Mouse (Mus musculus): ENCODE measurements around the gene Plcg2.

Plcg2 gene

GRCm38 (mm10) chr8:117604101-117604500 lies 106.0 kb downstream of the Plcg2 start:
- H3K27me3 ChIP-seq (ENCODE audit: control insufficient read depth, insufficient read depth, low read length, poor library complexity, severe bottlenecking) = no peaks in the 10 kb centered on the region
- peaks cover 45% of the 10 kb centered on the region for H3K36me3 ChIP-seq (ENCODE audit: control insufficient read depth, insufficient read depth, low read length, poor library complexity, severe bottlenecking)
- no peak for DNase-seq (ENCODE audit: low read depth, low spot score)

GRCm38 (mm10) chr8:117604671-117605070 lies 106.6 kb downstream of the Plcg2 start:
- Histone ChIP-seq H3K36me3 (ENCODE audit: control insufficient read depth, insufficient read depth, low read length, poor library complexity, severe bottlenecking) (peaks cover 45% of the 10 kb centered on the region), H3K27me3 (ENCODE audit: control insufficient read depth, insufficient read depth, low read length, poor library complexity, severe bottlenecking) (no peaks in the 10 kb centered on the region)
- no peak for DNase-seq (ENCODE audit: low read depth, low spot score)

- DNase-seq (ENCODE audit: low read depth, low spot score) = no peak
- no peaks in the 10 kb centered on the region for H3K27me3 ChIP-seq (ENCODE audit: control insufficient read depth, insufficient read depth, low read length, poor library complexity, severe bottlenecking)
- H3K36me3 ChIP-seq (ENCODE audit: control insufficient read depth, insufficient read depth, low read length, poor library complexity, severe bottlenecking) = peaks cover 42% of the 10 kb centered on the region
These were observed 107.1 kb downstream of the Plcg2 start for GRCm38 (mm10) chr8:117605201-117605600.

GRCm38 (mm10) chr8:117610506-117610905 lies 112.4 kb downstream of the Plcg2 start:
- no peak for DNase-seq (ENCODE audit: low read depth, low spot score)
- H3K36me3 ChIP-seq (ENCODE audit: control insufficient read depth, insufficient read depth, low read length, poor library complexity, severe bottlenecking) = peaks cover 54% of the 10 kb centered on the region
- H3K27me3 ChIP-seq (ENCODE audit: control insufficient read depth, insufficient read depth, low read length, poor library complexity, severe bottlenecking) = no peaks in the 10 kb centered on the region

GRCm38 (mm10) chr8:117612861-117613260 lies 114.8 kb downstream of the Plcg2 start:
- DNase-seq (ENCODE audit: low read depth, low spot score) = no peak
- Histone ChIP-seq H3K36me3 (ENCODE audit: control insufficient read depth, insufficient read depth, low read length, poor library complexity, severe bottlenecking) (peaks cover 63% of the 10 kb centered on the region), H3K27me3 (ENCODE audit: control insufficient read depth, insufficient read depth, low read length, poor library complexity, severe bottlenecking) (no peaks in the 10 kb centered on the region)

- H3K36me3 ChIP-seq (ENCODE audit: control insufficient read depth, insufficient read depth, low read length, poor library complexity, severe bottlenecking) = peaks cover 25% of the 10 kb centered on the region
- peak; percentile 75 for DNase-seq (ENCODE audit: low read depth, low spot score)
- H3K27me3 ChIP-seq (ENCODE audit: control insufficient read depth, insufficient read depth, low read length, poor library complexity, severe bottlenecking) = no peaks in the 10 kb centered on the region
These were observed 128.1 kb downstream of the Plcg2 start for GRCm38 (mm10) chr8:117626040-117626838.

GRCm38 (mm10) chr8:117627096-117627495 lies 129.0 kb downstream of the Plcg2 start:
- no peak for DNase-seq (ENCODE audit: low read depth, low spot score)

GRCm38 (mm10) chr8:117632532-117632931 lies 134.4 kb downstream of the Plcg2 start:
- no peak for DNase-seq (ENCODE audit: low read depth, low spot score)
- Histone ChIP-seq H3K27me3 (ENCODE audit: control insufficient read depth, insufficient read depth, low read length, poor library complexity, severe bottlenecking) (no peaks in the 10 kb centered on the region), H3K36me3 (ENCODE audit: control insufficient read depth, insufficient read depth, low read length, poor library complexity, severe bottlenecking) (peaks cover 25% of the 10 kb centered on the region)

More at GRCm38 (mm10) chr8:117627096-117627495, 129.0 kb downstream of the Plcg2 start:
- Histone ChIP-seq H3K36me3 (ENCODE audit: control insufficient read depth, insufficient read depth, low read length, poor library complexity, severe bottlenecking) (peaks cover 23% of the 10 kb centered on the region), H3K27me3 (ENCODE audit: control insufficient read depth, insufficient read depth, low read length, poor library complexity, severe bottlenecking) (no peaks in the 10 kb centered on the region)

GRCm38 (mm10) chr8:117634406-117634805 lies 136.3 kb downstream of the Plcg2 start:
- H3K27me3 ChIP-seq (ENCODE audit: control insufficient read depth, insufficient read depth, low read length, poor library complexity, severe bottlenecking) = no peaks in the 10 kb centered on the region
- peaks cover 25% of the 10 kb centered on the region for H3K36me3 ChIP-seq (ENCODE audit: control insufficient read depth, insufficient read depth, low read length, poor library complexity, severe bottlenecking)
- DNase-seq (ENCODE audit: low read depth, low spot score) = no peak

- no peaks in the 10 kb centered on the region for H3K27me3 ChIP-seq (ENCODE audit: control insufficient read depth, insufficient read depth, low read length, poor library complexity, severe bottlenecking)
- H3K36me3 ChIP-seq (ENCODE audit: control insufficient read depth, insufficient read depth, low read length, poor library complexity, severe bottlenecking) = peaks cover 18% of the 10 kb centered on the region
- peak; percentile 19 for DNase-seq (ENCODE audit: low read depth, low spot score)
These were observed 139.4 kb downstream of the Plcg2 start for GRCm38 (mm10) chr8:117637462-117637861.

GRCm38 (mm10) chr8:117639631-117640030 lies 141.5 kb downstream of the Plcg2 start:
- Histone ChIP-seq H3K27me3 (ENCODE audit: control insufficient read depth, insufficient read depth, low read length, poor library complexity, severe bottlenecking) (no peaks in the 10 kb centered on the region), H3K36me3 (ENCODE audit: control insufficient read depth, insufficient read depth, low read length, poor library complexity, severe bottlenecking) (peaks cover 8% of the 10 kb centered on the region)
- DNase-seq (ENCODE audit: low read depth, low spot score) = peak; percentile 29

GRCm38 (mm10) chr8:117645486-117645885 lies 147.4 kb downstream of the Plcg2 start:
- Histone ChIP-seq H3K36me3 (ENCODE audit: control insufficient read depth, insufficient read depth, low read length, poor library complexity, severe bottlenecking) (no peaks in the 10 kb centered on the region), H3K27me3 (ENCODE audit: control insufficient read depth, insufficient read depth, low read length, poor library complexity, severe bottlenecking) (no peaks in the 10 kb centered on the region)
- DNase-seq (ENCODE audit: low read depth, low spot score) = no peak

GRCm38 (mm10) chr8:117646020-117646419 lies 147.9 kb downstream of the Plcg2 start:
- Histone ChIP-seq H3K36me3 (ENCODE audit: control insufficient read depth, insufficient read depth, low read length, poor library complexity, severe bottlenecking) (no peaks in the 10 kb centered on the region), H3K27me3 (ENCODE audit: control insufficient read depth, insufficient read depth, low read length, poor library complexity, severe bottlenecking) (no peaks in the 10 kb centered on the region)
- peak; percentile 62 for DNase-seq (ENCODE audit: low read depth, low spot score)

- DNase-seq (ENCODE audit: low read depth, low spot score) = no peak
- Histone ChIP-seq H3K27me3 (ENCODE audit: control insufficient read depth, insufficient read depth, low read length, poor library complexity, severe bottlenecking) (no peaks in the 10 kb centered on the region), H3K36me3 (ENCODE audit: control insufficient read depth, insufficient read depth, low read length, poor library complexity, severe bottlenecking) (no peaks in the 10 kb centered on the region)
These were observed 148.3 kb downstream of the Plcg2 start for GRCm38 (mm10) chr8:117646440-117646839.

GRCm38 (mm10) chr8:117652318-117652717 lies 154.2 kb downstream of the Plcg2 start:
- Histone ChIP-seq H3K36me3 (ENCODE audit: control insufficient read depth, insufficient read depth, low read length, poor library complexity, severe bottlenecking) (no peaks in the 10 kb centered on the region), H3K27me3 (ENCODE audit: control insufficient read depth, insufficient read depth, low read length, poor library complexity, severe bottlenecking) (no peaks in the 10 kb centered on the region)
- no peak for DNase-seq (ENCODE audit: low read depth, low spot score)

GRCm38 (mm10) chr8:117658990-117659389 lies 160.9 kb downstream of the Plcg2 start:
- Histone ChIP-seq H3K36me3 (ENCODE audit: control insufficient read depth, insufficient read depth, low read length, poor library complexity, severe bottlenecking) (no peaks in the 10 kb centered on the region), H3K27me3 (ENCODE audit: control insufficient read depth, insufficient read depth, low read length, poor library complexity, severe bottlenecking) (no peaks in the 10 kb centered on the region)
- DNase-seq (ENCODE audit: low read depth, low spot score) = no peak
